Mouse (Mus musculus) lung, postnatal 14 days (tissue): ENCODE data around the gene Zfp811.

Experiments used
- DNase-seq: peaks from one replicate; pipeline ENCODE4 v3.0.0; 2021

The Zfp811 gene

GRCm38 (mm10) chr17:32752813-32753360, 56.8 kb downstream of the Zfp811 start:
- DNase-seq: no peak

GRCm38 (mm10) chr17:32750611-32751010, 59.1 kb downstream of the Zfp811 start:
- DNase-seq: no peak
